Mouse (Mus musculus) forebrain, embryonic 15.5 days (tissue): ENCODE results near the gene Slc15a2. TPM values are rescaled to one million over a fixed set of nuclear protein-coding genes. Genes with fewer than 3 reads are reported as not detected.
A peak's percentile ranks its signal among the peaks of the same experiment; 100 is the strongest.

Experiments
- ATAC-seq: fragments of 200-750 bp; cut with Nextera tagmentation; replicated peaks from 2 replicates; pipeline ENCODE4 v1.8.0; 2017; ENCODE audit warnings: mild to moderate bottlenecking, moderate TSS enrichment, moderate library complexity
- H3K27ac ChIP-seq: fragments of 300-500 bp; sonication (generic); replicated peaks from 2 replicates; pipeline ENCODE4 v1.5.1; 2015; ENCODE audit warnings: mild to moderate bottlenecking, inconsistent platforms
- H3K27me3 ChIP-seq: fragments of 300-500 bp; sonication (generic); 2 replicates; pipeline ENCODE4 v1.6.1; 2015; ENCODE audit warnings: inconsistent platforms
- H3K36me3 ChIP-seq: fragments of 300-500 bp; sonication (generic); 2 replicates; pipeline ENCODE4 v1.6.1; 2015; ENCODE audit warnings: mild to moderate bottlenecking, inconsistent platforms
- H3K4me1 ChIP-seq: fragments of 300-500 bp; sonication (generic); 2 replicates; pipeline ENCODE4 v1.6.1; 2015; ENCODE audit warnings: inconsistent platforms
- H3K4me2 ChIP-seq: fragments of 300-500 bp; sonication (generic); replicated peaks from 2 replicates; pipeline ENCODE4 v1.6.1; 2015; ENCODE audit warnings: mild to moderate bottlenecking, inconsistent platforms
- H3K4me3 ChIP-seq: fragments of 300-500 bp; sonication (generic); 2 replicates; pipeline ENCODE4 v1.5.1; 2015; ENCODE audit warnings: mild to moderate bottlenecking, inconsistent platforms
- H3K9ac ChIP-seq: fragments of 300-500 bp; sonication (generic); replicated peaks from 2 replicates; pipeline ENCODE4 v1.6.1; 2015; ENCODE audit warnings: mild to moderate bottlenecking, inconsistent platforms
- H3K9me3 ChIP-seq: fragments of 300-500 bp; sonication (generic); 2 replicates; pipeline ENCODE4 v1.6.1; 2016; ENCODE audit warnings: inconsistent platforms
- WGBS: fragments of 180-500 bp; shearing (Covaris S2); methylation state at CpG from one replicate; pipeline ENCODE4 v1.1.7; 2015; ENCODE audit warnings: mixed read lengths; 5-methylcytosine and 5-hydroxymethylcytosine counted together
- polyA plus RNA-seq: library from polyadenylated mRNA; unstranded; fragments of >200 nt; fragmentation: Nextera tagmentation; extraction: Ambion mirVana; gene quantifications from 2 replicates; pipeline ENCODE4 v1.2.1, GENCODE M21; 2015

Slc15a2 gene
- polyA plus RNA-seq, 1 experiment from 2014 or later, result 13.9 TPM

DNA sequence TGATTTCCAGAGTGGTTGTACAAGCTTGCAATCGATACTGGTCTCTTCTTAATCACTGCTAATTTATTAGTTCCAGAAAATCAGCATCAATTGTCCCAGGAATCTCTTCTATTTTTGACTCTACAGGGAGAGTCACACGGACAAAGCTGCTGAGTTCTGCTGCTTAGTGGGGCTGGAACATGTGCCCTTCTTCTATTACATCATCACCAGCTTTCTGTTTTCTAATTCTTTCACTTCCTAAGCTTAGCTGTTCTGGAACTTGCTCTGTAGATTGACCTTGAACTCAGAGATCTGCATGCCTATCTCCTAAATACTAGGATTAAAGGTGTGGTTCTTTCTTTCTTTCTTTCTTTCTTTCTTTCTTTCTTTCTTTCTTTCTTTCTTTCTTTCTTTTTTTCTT lies 13.6 kb upstream of the Slc15a2 start:
- H3K4me3 ChIP-seq, result no peak overlapping the region
- no peaks in the 10 kb centered on the region for H3K9me3 ChIP-seq
- no peaks in the 10 kb centered on the region for H3K36me3 ChIP-seq

GRCm38 (mm10) chr16:36794976-36795375 lies 10.2 kb upstream of the Slc15a2 start:
- no peaks in the 10 kb centered on the region for H3K36me3 ChIP-seq
- WGBS, result 88% methylated on average over 2 of the region's 2 CpGs
- no peak for ATAC-seq

More for the DNA sequence above, 13.6 kb upstream of the Slc15a2 start:
- H3K27me3 ChIP-seq, result no peaks in the 10 kb centered on the region
- ATAC-seq, result no peak
- whole genome bisulfite sequencing, result 79% methylated on average over 2 of the region's 2 CpGs
- no peak overlapping the region for H3K4me2 ChIP-seq
- no peak overlapping the region for H3K27ac ChIP-seq
- no peak overlapping the region for H3K9ac ChIP-seq
- no peaks in the 10 kb centered on the region for H3K4me1 ChIP-seq

DNA sequence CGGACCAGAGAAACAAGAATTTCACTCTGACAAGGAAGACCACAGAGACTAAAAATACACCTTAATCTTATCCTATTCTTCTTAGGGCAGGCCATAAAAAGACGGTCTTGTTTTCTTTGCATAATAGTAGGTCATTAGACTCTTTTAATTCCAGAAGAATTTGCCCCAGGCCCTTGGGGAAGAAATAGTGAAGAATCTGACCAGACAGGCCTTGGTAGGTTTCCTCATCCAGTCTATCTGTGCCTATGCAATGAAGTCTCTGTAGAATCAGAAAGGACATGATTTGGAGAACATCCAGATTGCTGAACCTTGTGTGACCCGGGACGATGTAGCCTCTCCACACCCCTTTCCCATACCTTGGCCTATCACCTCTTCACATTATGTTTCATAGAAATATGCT lies 5.4 kb upstream of the Slc15a2 start:
- Histone ChIP-seq H3K27me3 (no peaks in the 10 kb centered on the region), H3K9ac (no peak overlapping the region), H3K36me3 (no peaks in the 10 kb centered on the region), H3K27ac (no peak overlapping the region), H3K9me3 (no peaks in the 10 kb centered on the region), H3K4me2 (no peak overlapping the region), H3K4me3 (no peak overlapping the region), H3K4me1 (peaks cover 3% of the 10 kb centered on the region)
- no peak for ATAC-seq
- 93% methylated on average over 4 of the region's 4 CpGs for WGBS

More at GRCm38 (mm10) chr16:36794976-36795375, 10.2 kb upstream of the Slc15a2 start:
- Histone ChIP-seq H3K9ac (no peak overlapping the region), H3K4me1 (no peaks in the 10 kb centered on the region), H3K9me3 (no peaks in the 10 kb centered on the region), H3K27me3 (no peaks in the 10 kb centered on the region), H3K27ac (no peak overlapping the region), H3K4me3 (no peak overlapping the region), H3K4me2 (no peak overlapping the region)

- Histone ChIP-seq H3K27me3 (no peaks in the 10 kb centered on the region), H3K36me3 (no peaks in the 10 kb centered on the region), H3K9ac (no peak overlapping the region), H3K4me3 (no peak overlapping the region), H3K4me2 (no peak overlapping the region), H3K9me3 (no peaks in the 10 kb centered on the region), H3K4me1 (peaks cover 18% of the 10 kb centered on the region), H3K27ac (no peak overlapping the region)
- no peak for ATAC-seq
- 91% methylated on average over 7 of the region's 7 CpGs for WGBS
These were observed 1.7 kb upstream of the Slc15a2 start for GRCm38 (mm10) chr16:36786466-36786865.

DNA sequence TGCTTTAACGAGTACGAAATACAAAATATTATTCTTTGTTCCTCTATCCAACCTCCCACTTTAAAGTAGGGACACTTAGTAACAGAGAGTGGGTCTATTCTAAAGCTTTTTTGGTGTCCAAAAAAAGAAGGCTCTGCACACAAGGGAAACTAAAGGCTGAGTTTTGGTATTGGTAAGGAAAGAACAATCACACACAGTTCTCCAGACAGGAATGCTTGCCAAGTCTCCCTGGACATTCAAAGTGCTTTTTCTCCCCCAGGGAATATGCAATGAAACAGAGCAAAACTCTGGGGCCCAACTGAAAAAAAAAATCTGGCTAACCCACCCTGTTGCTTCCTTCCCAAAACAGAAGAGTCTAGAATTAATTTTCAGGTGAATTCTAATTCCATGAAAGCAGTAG lies 616 bp downstream of the Slc15a2 start:
- 35% methylated on average over 2 of the region's 2 CpGs for WGBS
- Histone ChIP-seq H3K4me2 (peak overlapping the region; percentile 33), H3K4me1 (peaks cover 18% of the 10 kb centered on the region), H3K27me3 (no peaks in the 10 kb centered on the region), H3K9ac (peak overlapping the region; percentile 29; the same call in 1 of the 2 replicates), H3K4me3 (peak overlapping the region; percentile 33), H3K36me3 (no peaks in the 10 kb centered on the region), H3K9me3 (no peaks in the 10 kb centered on the region), H3K27ac (peak overlapping the region; percentile 78)
- peak; percentile 21; the same call in 1 of the 2 replicates for ATAC-seq

GRCm38 (mm10) chr16:36775658-36776057 lies 9.1 kb downstream of the Slc15a2 start:
- 63% methylated on average over 6 of the region's 6 CpGs for WGBS
- peak overlapping the region; percentile 20; the same call in 1 of the 2 replicates for H3K27ac ChIP-seq
- H3K4me1 ChIP-seq, result no peaks in the 10 kb centered on the region
- H3K27me3 ChIP-seq, result no peaks in the 10 kb centered on the region
- peak; percentile 92 for ATAC-seq
- no peaks in the 10 kb centered on the region for H3K36me3 ChIP-seq
- no peak overlapping the region for H3K4me2 ChIP-seq
- no peak overlapping the region for H3K4me3 ChIP-seq
- no peaks in the 10 kb centered on the region for H3K9me3 ChIP-seq
- no peak overlapping the region for H3K9ac ChIP-seq

GRCm38 (mm10) chr16:36772996-36773395 lies 11.8 kb downstream of the Slc15a2 start:
- Histone ChIP-seq H3K27me3 (no peaks in the 10 kb centered on the region), H3K27ac (no peak overlapping the region), H3K9ac (no peak overlapping the region), H3K4me3 (no peak overlapping the region), H3K4me2 (no peak overlapping the region), H3K36me3 (no peaks in the 10 kb centered on the region), H3K9me3 (no peaks in the 10 kb centered on the region), H3K4me1 (no peaks in the 10 kb centered on the region)
- WGBS, result 88% methylated on average over 5 of the region's 5 CpGs
- ATAC-seq, result no peak

DNA sequence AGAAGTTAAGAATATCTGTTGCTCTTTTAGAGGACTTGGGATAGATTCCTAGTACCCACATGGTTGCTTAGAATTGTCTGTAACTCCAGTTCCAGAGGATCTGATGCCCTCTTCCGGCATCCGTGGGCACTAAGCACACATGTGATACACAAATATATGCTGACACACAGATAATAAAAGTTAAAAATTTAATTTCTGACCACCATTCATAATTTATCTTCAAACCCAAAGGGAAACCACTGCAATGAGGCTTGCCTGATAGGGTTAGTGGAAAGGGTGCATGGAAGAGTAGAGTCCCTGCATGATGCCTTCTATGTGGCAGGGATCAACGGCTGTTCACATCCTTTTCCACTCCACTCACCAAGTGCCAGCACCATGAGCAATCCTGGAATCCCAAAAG lies 13.1 kb downstream of the Slc15a2 start:
- Histone ChIP-seq H3K27me3 (no peaks in the 10 kb centered on the region), H3K9me3 (no peaks in the 10 kb centered on the region), H3K4me1 (no peaks in the 10 kb centered on the region), H3K4me2 (no peak overlapping the region), H3K36me3 (no peaks in the 10 kb centered on the region), H3K4me3 (no peak overlapping the region), H3K27ac (peak overlapping the region; percentile 65; the same call in 1 of the 2 replicates), H3K9ac (no peak overlapping the region)
- WGBS, result 96% methylated on average over 3 of the region's 3 CpGs
- ATAC-seq, result no peak

- Histone ChIP-seq H3K4me1 (no peaks in the 10 kb centered on the region), H3K36me3 (no peaks in the 10 kb centered on the region), H3K9ac (no peak overlapping the region), H3K4me2 (no peak overlapping the region), H3K27me3 (no peaks in the 10 kb centered on the region), H3K4me3 (no peak overlapping the region), H3K27ac (peak overlapping the region; percentile 65), H3K9me3 (no peaks in the 10 kb centered on the region)
- 37% methylated on average over 2 of the region's 2 CpGs for WGBS
- ATAC-seq, result peak; percentile 65
These were observed 13.5 kb downstream of the Slc15a2 start for GRCm38 (mm10) chr16:36771244-36771643.

GRCm38 (mm10) chr16:36770830-36771229 lies 13.9 kb downstream of the Slc15a2 start:
- 15% methylated on average over 4 of the region's 4 CpGs for WGBS
- Histone ChIP-seq H3K9me3 (no peaks in the 10 kb centered on the region), H3K4me1 (no peaks in the 10 kb centered on the region), H3K4me3 (no peak overlapping the region), H3K36me3 (no peaks in the 10 kb centered on the region), H3K4me2 (no peak overlapping the region), H3K27me3 (no peaks in the 10 kb centered on the region), H3K27ac (peak overlapping the region; percentile 65), H3K9ac (no peak overlapping the region)
- peak; percentile 91 for ATAC-seq

- peak; percentile 57; the same call in 1 of the 2 replicates for ATAC-seq
- Histone ChIP-seq H3K36me3 (no peaks in the 10 kb centered on the region), H3K9ac (no peak overlapping the region), H3K9me3 (no peaks in the 10 kb centered on the region), H3K27me3 (no peaks in the 10 kb centered on the region), H3K4me1 (no peaks in the 10 kb centered on the region), H3K27ac (peak overlapping the region; percentile 65), H3K4me2 (no peak overlapping the region), H3K4me3 (no peak overlapping the region)
- 72% methylated on average over 8 of the region's 13 CpGs for WGBS
These were observed 14.5 kb downstream of the Slc15a2 start for GRCm38 (mm10) chr16:36770191-36770771.

DNA sequence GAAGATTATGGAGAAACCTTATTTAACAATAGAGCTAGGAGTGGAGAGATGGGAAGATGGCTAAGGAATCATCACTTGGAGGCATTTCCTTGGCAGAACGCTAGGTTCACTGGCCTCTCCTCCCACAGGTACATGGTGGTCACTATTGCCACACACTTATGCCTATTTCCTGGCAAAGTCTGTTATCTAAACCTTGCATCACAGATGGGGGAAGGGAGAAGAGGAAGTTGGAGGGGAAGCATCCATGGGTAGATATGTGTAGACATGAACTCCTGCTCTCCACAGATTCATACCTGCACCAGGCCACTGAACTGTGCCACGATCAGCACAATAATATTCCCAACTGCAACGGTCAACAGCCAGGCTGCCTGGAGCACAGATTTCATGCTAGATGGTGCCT lies 32.8 kb downstream of the Slc15a2 start:
- Histone ChIP-seq H3K27me3 (no peaks in the 10 kb centered on the region), H3K9ac (no peak overlapping the region), H3K4me2 (no peak overlapping the region), H3K4me3 (no peak overlapping the region), H3K27ac (no peak overlapping the region), H3K36me3 (no peaks in the 10 kb centered on the region), H3K9me3 (no peaks in the 10 kb centered on the region), H3K4me1 (no peaks in the 10 kb centered on the region)
- 93% methylated on average over 3 of the region's 3 CpGs for WGBS
- ATAC-seq, result no peak

GRCm38 (mm10) chr16:36747767-36748166 lies 37.0 kb downstream of the Slc15a2 start:
- no peak overlapping the region for H3K27ac ChIP-seq
- H3K4me1 ChIP-seq, result no peaks in the 10 kb centered on the region
- H3K4me2 ChIP-seq, result no peak overlapping the region
- H3K27me3 ChIP-seq, result no peaks in the 10 kb centered on the region
- no peak overlapping the region for H3K4me3 ChIP-seq
- H3K36me3 ChIP-seq, result no peaks in the 10 kb centered on the region
- no peaks in the 10 kb centered on the region for H3K9me3 ChIP-seq
- no peak overlapping the region for H3K9ac ChIP-seq
- 75% methylated on average over 2 of the region's 2 CpGs for WGBS
- no peak for ATAC-seq
